Mouse (Mus musculus): ENCODE measurements around the gene Vps8. TPM values are rescaled to one million over a fixed set of nuclear protein-coding genes. Genes with fewer than 3 reads are reported as not detected.

Gene Vps8
- polyA plus RNA-seq, 1 experiment from 2014 or later: 19.0 TPM

DNA sequence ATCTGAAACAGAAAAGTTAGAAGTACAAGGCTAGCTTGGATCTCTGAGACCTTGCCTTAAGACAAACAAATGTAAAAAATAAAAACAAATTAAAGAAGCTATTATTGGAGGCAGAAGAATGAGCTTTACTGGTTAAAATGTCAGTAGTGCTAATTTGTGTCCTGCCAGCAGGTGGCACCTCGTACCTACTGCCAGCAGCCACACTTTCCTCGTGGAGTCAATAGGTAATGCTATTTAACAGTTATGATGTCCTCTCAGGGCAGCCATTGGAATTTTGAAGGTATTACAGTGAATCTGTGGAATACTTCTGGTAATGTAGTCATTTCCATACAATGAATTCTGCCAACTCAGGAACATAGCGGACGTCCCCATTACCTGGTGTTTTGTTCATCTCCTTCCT lies 65.5 kb downstream of the Vps8 start:
- H3K4me3 ChIP-seq (ENCODE audit: low read depth, low read length): no peak overlapping the region
- no peak overlapping the region for H3K9ac ChIP-seq (replicated peaks; ENCODE audit: low read length)
- H3K4me1 ChIP-seq (ENCODE audit: control insufficient read depth, insufficient read depth, low read length): no peaks in the 10 kb centered on the region
- H3K36me3 ChIP-seq (replicated peaks; ENCODE audit: control insufficient read depth, insufficient read depth, low read depth, low read length): no peaks in the 10 kb centered on the region
- no peak overlapping the region for H3K4me2 ChIP-seq (ENCODE audit: low read depth, low read length)
- H3K9me3 ChIP-seq (replicated peaks; ENCODE audit: control insufficient read depth, low read length): no peaks in the 10 kb centered on the region
- peak; percentile 70 for DNase-seq (ENCODE audit: low spot score)
- H3K27ac ChIP-seq (replicated peaks; ENCODE audit: low read depth, low read length): no peak overlapping the region
- WGBS: 52% methylated on average over 4 of the region's 4 CpGs
- no peaks in the 10 kb centered on the region for H3K27me3 ChIP-seq (ENCODE audit: control insufficient read depth, insufficient read depth, low read length)
- no peak for ATAC-seq (replicated peaks; ENCODE audit: insufficient number of reproducible peaks, low FRiP score, low TSS enrichment, low read depth)

DNA sequence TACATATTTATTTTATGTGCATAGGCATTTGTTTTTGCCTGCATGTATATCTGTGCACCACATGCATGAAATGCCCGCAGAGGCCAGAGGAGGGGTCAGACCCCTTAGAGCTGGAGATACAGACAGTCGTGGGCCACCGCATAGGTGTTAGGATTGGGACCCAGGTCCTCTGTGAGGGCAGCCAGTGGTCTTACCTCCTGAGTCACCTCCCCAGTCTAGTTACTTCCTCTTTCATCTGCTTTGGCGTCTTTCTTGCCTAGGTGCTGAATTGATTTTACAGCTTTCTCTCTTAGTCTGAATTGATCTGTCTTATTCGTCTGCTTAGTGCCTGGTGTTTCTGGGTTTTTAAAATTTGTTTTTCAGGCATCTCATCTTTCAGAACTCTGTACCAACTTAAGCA lies 69.4 kb downstream of the Vps8 start:
- H3K4me2 ChIP-seq (ENCODE audit: low read depth, low read length): no peak overlapping the region
- no peak for ATAC-seq (replicated peaks; ENCODE audit: insufficient number of reproducible peaks, low FRiP score, low TSS enrichment, low read depth)

DNA sequence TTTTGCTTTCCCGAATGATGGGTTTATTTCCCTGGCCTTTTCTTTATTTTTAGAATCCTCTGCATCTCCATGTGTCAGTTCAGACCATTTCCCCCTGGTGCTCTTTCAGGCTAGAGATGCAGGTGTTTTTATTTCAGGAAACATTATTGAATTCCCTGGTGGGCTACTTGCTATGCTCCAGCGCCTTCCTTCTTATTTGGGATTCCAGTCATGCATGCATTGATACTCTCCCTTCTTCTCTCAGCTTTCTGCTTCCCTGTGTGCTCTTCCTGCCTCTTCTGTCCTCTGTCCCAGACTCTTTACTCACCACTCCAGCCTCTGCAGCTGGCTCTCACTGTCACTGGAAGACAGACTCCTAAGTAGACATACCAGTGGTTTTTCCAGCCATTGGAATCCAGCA lies 70.0 kb downstream of the Vps8 start:
- 50% methylated on average over 2 of the region's 2 CpGs for WGBS
- H3K36me3 ChIP-seq (replicated peaks; ENCODE audit: control insufficient read depth, insufficient read depth, low read depth, low read length): no peaks in the 10 kb centered on the region
- no peak overlapping the region for H3K4me3 ChIP-seq (ENCODE audit: low read depth, low read length)
- H3K9me3 ChIP-seq (replicated peaks; ENCODE audit: control insufficient read depth, low read length): no peaks in the 10 kb centered on the region
- no peak for DNase-seq (ENCODE audit: low spot score)
- no peak for ATAC-seq (replicated peaks; ENCODE audit: insufficient number of reproducible peaks, low FRiP score, low TSS enrichment, low read depth)
- no peaks in the 10 kb centered on the region for H3K4me1 ChIP-seq (ENCODE audit: control insufficient read depth, insufficient read depth, low read length)
- no peaks in the 10 kb centered on the region for H3K27me3 ChIP-seq (ENCODE audit: control insufficient read depth, insufficient read depth, low read length)
- no peak overlapping the region for H3K27ac ChIP-seq (replicated peaks; ENCODE audit: low read depth, low read length)
- H3K4me2 ChIP-seq (ENCODE audit: low read depth, low read length): no peak overlapping the region
- H3K9ac ChIP-seq (replicated peaks; ENCODE audit: low read length): no peak overlapping the region

More for the DNA sequence above, 69.4 kb downstream of the Vps8 start:
- no peak overlapping the region for H3K4me3 ChIP-seq (ENCODE audit: low read depth, low read length)
- no peaks in the 10 kb centered on the region for H3K36me3 ChIP-seq (replicated peaks; ENCODE audit: control insufficient read depth, insufficient read depth, low read depth, low read length)
- no peak overlapping the region for H3K27ac ChIP-seq (replicated peaks; ENCODE audit: low read depth, low read length)
- WGBS: 80% methylated on average over 5 of the region's 5 CpGs
- DNase-seq (ENCODE audit: low spot score): no peak
- no peaks in the 10 kb centered on the region for H3K4me1 ChIP-seq (ENCODE audit: control insufficient read depth, insufficient read depth, low read length)
- H3K9me3 ChIP-seq (replicated peaks; ENCODE audit: control insufficient read depth, low read length): no peaks in the 10 kb centered on the region
- no peak overlapping the region for H3K9ac ChIP-seq (replicated peaks; ENCODE audit: low read length)
- H3K27me3 ChIP-seq (ENCODE audit: control insufficient read depth, insufficient read depth, low read length): no peaks in the 10 kb centered on the region

DNA sequence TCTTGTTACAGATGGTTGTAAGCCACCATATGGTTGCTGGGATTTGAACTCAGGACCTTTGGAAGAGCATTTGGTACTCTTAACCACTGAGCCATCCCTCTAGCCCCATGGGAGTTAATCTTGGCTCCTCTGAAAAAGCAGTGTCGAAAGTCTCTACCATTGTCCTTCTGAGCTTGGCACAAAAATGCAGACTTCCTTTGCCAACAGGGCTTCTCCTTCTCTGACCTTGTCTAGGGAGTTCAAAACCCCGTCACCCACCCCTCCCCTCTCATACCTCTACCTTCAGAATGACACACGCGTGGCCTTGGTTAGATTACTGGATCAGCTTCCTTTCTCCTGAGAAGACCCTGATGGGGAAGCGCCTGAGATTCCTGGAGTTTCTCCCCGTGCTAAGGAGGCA lies 71.8 kb downstream of the Vps8 start:
- Histone ChIP-seq H3K4me2 (ENCODE audit: low read depth, low read length) (no peak overlapping the region), H3K36me3 (replicated peaks; ENCODE audit: control insufficient read depth, insufficient read depth, low read depth, low read length) (no peaks in the 10 kb centered on the region), H3K27ac (replicated peaks; ENCODE audit: low read depth, low read length) (no peak overlapping the region), H3K9me3 (replicated peaks; ENCODE audit: control insufficient read depth, low read length) (no peaks in the 10 kb centered on the region), H3K4me1 (ENCODE audit: control insufficient read depth, insufficient read depth, low read length) (no peaks in the 10 kb centered on the region), H3K27me3 (ENCODE audit: control insufficient read depth, insufficient read depth, low read length) (no peaks in the 10 kb centered on the region), H3K4me3 (ENCODE audit: low read depth, low read length) (no peak overlapping the region), H3K9ac (replicated peaks; ENCODE audit: low read length) (no peak overlapping the region)
- ATAC-seq (replicated peaks; ENCODE audit: insufficient number of reproducible peaks, low FRiP score, low TSS enrichment, low read depth) (no peak), DNase-seq (ENCODE audit: low spot score) (no peak)
- 95% methylated on average over 6 of the region's 6 CpGs for WGBS

DNA sequence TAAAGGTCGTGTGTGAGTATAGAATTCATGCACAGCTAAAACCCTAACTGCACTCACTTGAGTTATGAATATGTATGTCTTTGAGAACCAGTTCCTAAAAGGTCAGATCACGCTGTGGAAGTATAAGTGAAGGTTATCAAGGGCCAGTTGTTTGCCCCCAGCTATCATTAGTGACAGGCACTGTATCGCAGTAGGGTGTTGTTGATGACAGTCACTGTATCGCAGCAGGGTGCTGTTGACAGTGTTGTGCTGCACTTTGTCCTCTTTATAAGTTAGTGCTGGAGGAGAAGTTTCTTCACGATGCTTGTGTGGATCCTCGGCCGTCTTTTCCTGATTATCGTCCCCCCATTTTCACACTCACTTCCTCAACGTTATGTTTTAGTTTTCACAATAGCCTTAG lies 73.9 kb downstream of the Vps8 start:
- Histone ChIP-seq H3K4me3 (ENCODE audit: low read depth, low read length) (no peak overlapping the region), H3K9me3 (replicated peaks; ENCODE audit: control insufficient read depth, low read length) (no peaks in the 10 kb centered on the region), H3K4me1 (ENCODE audit: control insufficient read depth, insufficient read depth, low read length) (no peaks in the 10 kb centered on the region), H3K9ac (replicated peaks; ENCODE audit: low read length) (no peak overlapping the region), H3K27ac (replicated peaks; ENCODE audit: low read depth, low read length) (no peak overlapping the region), H3K36me3 (replicated peaks; ENCODE audit: control insufficient read depth, insufficient read depth, low read depth, low read length) (no peaks in the 10 kb centered on the region), H3K4me2 (ENCODE audit: low read depth, low read length) (no peak overlapping the region), H3K27me3 (ENCODE audit: control insufficient read depth, insufficient read depth, low read length) (no peaks in the 10 kb centered on the region)
- 90% methylated on average over 9 of the region's 9 CpGs for WGBS
- DNase-seq (ENCODE audit: low spot score): no peak
- ATAC-seq (replicated peaks; ENCODE audit: insufficient number of reproducible peaks, low FRiP score, low TSS enrichment, low read depth): no peak

DNA sequence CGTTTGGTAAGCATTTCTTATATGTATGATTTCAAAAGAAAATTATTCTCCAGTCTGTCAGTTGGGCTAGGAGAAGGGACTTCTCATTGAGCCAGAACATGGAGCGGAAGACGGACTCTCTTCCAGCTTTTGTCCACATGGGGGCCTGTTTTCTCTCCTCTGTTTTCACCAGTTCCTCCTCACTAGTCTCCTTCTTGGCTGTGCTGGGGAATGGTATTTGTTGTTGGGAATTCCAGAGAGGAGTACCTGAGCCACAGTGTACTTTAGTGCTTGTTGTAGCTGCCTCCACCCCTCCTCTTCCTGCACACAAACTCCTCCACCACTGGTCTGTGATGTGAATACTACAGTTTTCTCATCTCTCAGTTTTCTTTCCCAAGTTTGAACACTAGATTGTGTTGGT lies 74.7 kb downstream of the Vps8 start:
- Histone ChIP-seq H3K4me3 (ENCODE audit: low read depth, low read length) (no peak overlapping the region), H3K4me1 (ENCODE audit: control insufficient read depth, insufficient read depth, low read length) (no peaks in the 10 kb centered on the region), H3K27ac (replicated peaks; ENCODE audit: low read depth, low read length) (no peak overlapping the region), H3K36me3 (replicated peaks; ENCODE audit: control insufficient read depth, insufficient read depth, low read depth, low read length) (no peaks in the 10 kb centered on the region), H3K27me3 (ENCODE audit: control insufficient read depth, insufficient read depth, low read length) (no peaks in the 10 kb centered on the region), H3K9me3 (replicated peaks; ENCODE audit: control insufficient read depth, low read length) (no peaks in the 10 kb centered on the region), H3K4me2 (ENCODE audit: low read depth, low read length) (no peak overlapping the region), H3K9ac (replicated peaks; ENCODE audit: low read length) (no peak overlapping the region)
- 59% methylated on average over 3 of the region's 3 CpGs for WGBS
- no peak for DNase-seq (ENCODE audit: low spot score)
- no peak for ATAC-seq (replicated peaks; ENCODE audit: insufficient number of reproducible peaks, low FRiP score, low TSS enrichment, low read depth)

DNA sequence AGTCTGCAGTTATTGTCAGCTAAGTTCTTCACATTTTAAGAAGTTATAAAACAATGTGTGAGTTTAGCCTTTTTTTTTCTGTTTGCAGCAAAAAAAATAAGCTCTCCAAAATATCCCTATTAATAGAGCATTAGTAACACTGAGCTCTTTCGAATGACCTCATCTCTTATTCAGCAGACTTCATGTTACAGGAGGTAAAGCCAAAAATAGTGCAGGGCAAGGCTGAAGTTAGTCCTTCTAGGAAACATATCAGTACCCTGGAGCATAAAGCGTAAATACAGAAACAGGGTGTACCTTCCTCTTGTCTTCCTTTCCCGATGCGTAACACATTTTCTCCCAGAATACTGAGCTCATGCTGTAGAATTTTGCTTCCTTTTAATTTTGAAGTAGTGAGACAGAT lies 76.1 kb downstream of the Vps8 start:
- WGBS: 88% methylated on average over 4 of the region's 4 CpGs
- ATAC-seq (replicated peaks; ENCODE audit: insufficient number of reproducible peaks, low FRiP score, low TSS enrichment, low read depth): no peak
- no peak overlapping the region for H3K27ac ChIP-seq (replicated peaks; ENCODE audit: low read depth, low read length)

DNA sequence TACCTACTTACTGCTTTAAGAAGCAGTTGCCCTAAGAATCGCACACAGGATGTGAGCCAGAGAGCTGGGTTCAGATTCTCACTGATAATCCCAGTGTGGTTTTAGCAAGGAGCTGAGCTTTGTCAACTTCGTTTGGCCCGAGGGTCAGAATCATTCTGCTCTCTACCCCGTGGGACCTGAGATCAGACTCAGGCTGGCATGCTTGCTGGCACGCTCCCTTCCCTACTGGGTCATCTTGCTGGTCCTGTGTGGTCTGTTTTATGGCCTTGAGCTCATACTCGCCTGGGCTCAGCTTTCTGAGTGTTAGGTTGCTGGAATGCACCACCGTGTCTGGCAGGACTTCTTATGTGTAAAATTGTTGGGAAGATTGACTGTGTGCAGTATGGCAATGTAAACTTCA lies 76.7 kb downstream of the Vps8 start:
- no peak overlapping the region for H3K27ac ChIP-seq (replicated peaks; ENCODE audit: low read depth, low read length)
- H3K4me1 ChIP-seq (ENCODE audit: control insufficient read depth, insufficient read depth, low read length): no peaks in the 10 kb centered on the region
- no peaks in the 10 kb centered on the region for H3K27me3 ChIP-seq (ENCODE audit: control insufficient read depth, insufficient read depth, low read length)
- no peak overlapping the region for H3K4me3 ChIP-seq (ENCODE audit: low read depth, low read length)
- no peak overlapping the region for H3K4me2 ChIP-seq (ENCODE audit: low read depth, low read length)
- H3K9me3 ChIP-seq (replicated peaks; ENCODE audit: control insufficient read depth, low read length): no peaks in the 10 kb centered on the region
- 63% methylated on average over 7 of the region's 7 CpGs for WGBS
- no peaks in the 10 kb centered on the region for H3K36me3 ChIP-seq (replicated peaks; ENCODE audit: control insufficient read depth, insufficient read depth, low read depth, low read length)
- H3K9ac ChIP-seq (replicated peaks; ENCODE audit: low read length): no peak overlapping the region
- no peak for ATAC-seq (replicated peaks; ENCODE audit: insufficient number of reproducible peaks, low FRiP score, low TSS enrichment, low read depth)
- no peak for DNase-seq (ENCODE audit: low spot score)

More for the DNA sequence above, 76.1 kb downstream of the Vps8 start:
- Histone ChIP-seq H3K4me1 (ENCODE audit: control insufficient read depth, insufficient read depth, low read length) (no peaks in the 10 kb centered on the region), H3K9ac (replicated peaks; ENCODE audit: low read length) (no peak overlapping the region), H3K4me2 (ENCODE audit: low read depth, low read length) (no peak overlapping the region), H3K27me3 (ENCODE audit: control insufficient read depth, insufficient read depth, low read length) (no peaks in the 10 kb centered on the region), H3K36me3 (replicated peaks; ENCODE audit: control insufficient read depth, insufficient read depth, low read depth, low read length) (no peaks in the 10 kb centered on the region), H3K9me3 (replicated peaks; ENCODE audit: control insufficient read depth, low read length) (no peaks in the 10 kb centered on the region), H3K4me3 (ENCODE audit: low read depth, low read length) (no peak overlapping the region)
- DNase-seq (ENCODE audit: low spot score): no peak

All from embryonic facial prominence, embryonic 11.5 days (tissue).